Mouse (Mus musculus) embryonic facial prominence, embryonic 11.5 days (tissue): ENCODE measurements at regions not wholly inside any gene's neighbourhood (a gene's known extent, or its start where the extent isn't known, plus 50 kb on each side); places are given as distances from the start of the nearest gene placed in this dataset. TPM values are rescaled to one million over a fixed set of nuclear protein-coding genes. Genes with fewer than 3 reads are reported as not detected.
"Not testable (repeated sequence)": the region's sequence is repeated elsewhere in the genome, so short reads cannot be mapped to it uniquely, and the experiment has no call there.

Source experiments
- ATAC-seq: fragments of 200-750 bp; cut with Nextera tagmentation; replicated peaks from 2 replicates; pipeline ENCODE4 v1.8.0; 2017; ENCODE audit warnings: low read depth; ENCODE audit not compliant: insufficient number of reproducible peaks, low FRiP score, low TSS enrichment
- DNase-seq: peaks from one replicate; pipeline ENCODE4 v3.0.0-alpha.2; 2015; ENCODE audit warnings: low spot score
- H3K27ac ChIP-seq: fragments of 300-500 bp; sonication (generic); replicated peaks from 2 replicates; pipeline ENCODE4 v1.5.1; 2014; ENCODE audit warnings: mild to moderate bottlenecking, low read depth, low read length, control low read depth
- H3K27me3 ChIP-seq: fragments of 300-500 bp; sonication (generic); 2 replicates; pipeline ENCODE4 v1.6.1; 2014; ENCODE audit warnings: mild to moderate bottlenecking, low read length, moderate library complexity, mixed read lengths; ENCODE audit not compliant: control insufficient read depth, insufficient read depth
- H3K36me3 ChIP-seq: fragments of 300-500 bp; sonication (generic); replicated peaks from 2 replicates; pipeline ENCODE4 v1.6.1; 2014; ENCODE audit warnings: low read depth, mild to moderate bottlenecking, low read length, moderate library complexity, mixed read lengths; ENCODE audit not compliant: control insufficient read depth, insufficient read depth
- H3K4me1 ChIP-seq: fragments of 300-500 bp; sonication (generic); 2 replicates; pipeline ENCODE4 v1.6.1; 2014; ENCODE audit warnings: low read length, mixed read lengths; ENCODE audit not compliant: control insufficient read depth, insufficient read depth
- H3K4me2 ChIP-seq: fragments of 300-500 bp; sonication (generic); 2 replicates; pipeline ENCODE4 v1.6.1; 2014; ENCODE audit warnings: low read depth, mild to moderate bottlenecking, control low read depth, low read length, moderate library complexity
- H3K4me3 ChIP-seq: fragments of 300-500 bp; sonication (generic); 2 replicates; pipeline ENCODE4 v1.5.1; 2014; ENCODE audit warnings: low read depth, low read length, control low read depth
- H3K9ac ChIP-seq: fragments of 300-500 bp; sonication (generic); replicated peaks from 2 replicates; pipeline ENCODE4 v1.6.1; 2014; ENCODE audit warnings: mild to moderate bottlenecking, control low read depth, low read length
- H3K9me3 ChIP-seq: fragments of 300-500 bp; sonication (generic); replicated peaks from 2 replicates; pipeline ENCODE4 v1.6.1; 2016; ENCODE audit warnings: mild to moderate bottlenecking, low read length, inconsistent platforms, mixed read lengths; ENCODE audit not compliant: control insufficient read depth
- WGBS: fragments of 180-500 bp; shearing (Covaris S2); extraction: QIAGEN DNeasy Blood & Tissue Kit; methylation state at CpG from one replicate; pipeline ENCODE4 v1.1.7; 2014; 5-methylcytosine and 5-hydroxymethylcytosine counted together
- microRNA-seq: library from miRNA; unstranded; fragments of <30 nt; microRNA quantifications from one replicate; pipeline ENCODE4, GENCODE M21; 2016; ENCODE audit warnings: borderline number of aligned reads

DNA sequence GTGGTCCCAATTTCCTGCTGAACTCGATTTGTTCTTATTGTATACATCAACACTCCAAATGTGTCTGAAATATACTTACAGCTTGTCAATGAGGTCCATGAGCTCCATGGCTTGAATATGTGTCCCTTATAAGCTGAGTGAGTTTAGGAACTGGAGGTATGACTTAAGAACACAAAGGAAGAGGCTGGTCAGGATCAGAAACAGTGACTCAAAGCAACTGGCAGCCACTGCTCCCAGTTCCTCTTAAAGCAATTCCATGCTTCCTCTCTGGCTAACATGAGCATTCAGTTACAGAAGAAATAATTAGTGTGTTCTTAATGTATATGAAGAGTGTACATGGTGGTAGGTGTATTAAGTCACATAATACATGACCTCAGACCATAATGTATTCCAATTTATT, 81.7 kb upstream of the Egfr start:
- no peak for DNase-seq
- Histone ChIP-seq H3K27me3 (no peaks in the 10 kb centered on the region), H3K9ac (no peak overlapping the region), H3K36me3 (no peaks in the 10 kb centered on the region), H3K9me3 (no peaks in the 10 kb centered on the region), H3K4me1 (no peaks in the 10 kb centered on the region), H3K4me3 (no peak overlapping the region), H3K27ac (no peak overlapping the region), H3K4me2 (no peak overlapping the region)
- 79% methylated on average over 1 of the region's 1 CpGs for WGBS
- no peak for ATAC-seq

DNA sequence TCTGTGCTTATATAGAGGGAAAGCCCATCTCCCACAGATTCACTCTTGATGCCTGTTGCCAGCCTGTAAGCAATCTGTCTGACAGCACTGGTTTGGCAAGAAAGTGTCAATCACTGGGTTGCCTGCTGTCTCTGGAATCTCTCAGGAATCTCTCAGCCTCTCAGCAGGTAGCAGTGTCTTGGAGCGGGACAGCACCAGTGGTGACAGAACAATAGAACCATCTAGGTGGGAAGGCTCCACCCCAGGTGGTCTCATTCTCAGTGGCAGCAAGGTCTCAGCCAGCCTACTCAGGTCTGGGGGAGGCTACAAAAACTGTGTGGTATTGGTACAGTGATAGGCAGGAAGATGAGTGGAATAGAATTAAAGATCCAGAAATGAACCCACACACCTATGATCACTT, 76.1 kb upstream of the Egfr start:
- H3K9ac ChIP-seq: not testable (repeated sequence)
- WGBS: 24% methylated on average over 1 of the region's 1 CpGs

DNA sequence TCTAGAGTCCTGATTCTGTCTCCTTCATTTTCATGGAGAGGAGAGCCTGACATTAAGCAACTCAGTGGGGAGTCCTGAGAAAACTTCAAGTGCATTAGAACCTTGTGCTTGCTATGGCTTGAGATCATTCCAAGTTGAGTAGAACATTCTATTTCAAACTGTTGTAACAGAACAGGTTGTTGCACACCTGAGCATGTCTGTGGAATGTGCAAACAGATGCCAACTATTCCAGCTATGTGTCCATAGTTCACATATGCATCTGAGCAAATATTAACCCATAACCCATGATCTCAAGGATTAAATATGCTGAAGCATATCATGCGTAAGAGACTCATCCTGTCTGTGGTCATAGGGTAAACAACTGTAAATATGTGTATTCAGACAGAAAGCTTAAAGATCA, 68.5 kb upstream of the Egfr start:
- no peaks in the 10 kb centered on the region for H3K9me3 ChIP-seq
- no peak overlapping the region for H3K4me2 ChIP-seq
- DNase-seq (no peak), ATAC-seq (no peak)
- no peaks in the 10 kb centered on the region for H3K36me3 ChIP-seq
- H3K4me1 ChIP-seq: no peaks in the 10 kb centered on the region
- H3K27ac ChIP-seq: no peak overlapping the region
- no peak overlapping the region for H3K9ac ChIP-seq
- H3K4me3 ChIP-seq: no peak overlapping the region
- H3K27me3 ChIP-seq: no peaks in the 10 kb centered on the region
- 91% methylated on average over 1 of the region's 1 CpGs for WGBS

More for the DNA sequence above, 76.1 kb upstream of the Egfr start:
- H3K4me2 ChIP-seq, H3K27ac ChIP-seq, H3K9me3 ChIP-seq, H3K27me3 ChIP-seq, ATAC-seq, H3K36me3 ChIP-seq, DNase-seq, H3K4me1 ChIP-seq, H3K4me3 ChIP-seq: not testable (repeated sequence)

DNA sequence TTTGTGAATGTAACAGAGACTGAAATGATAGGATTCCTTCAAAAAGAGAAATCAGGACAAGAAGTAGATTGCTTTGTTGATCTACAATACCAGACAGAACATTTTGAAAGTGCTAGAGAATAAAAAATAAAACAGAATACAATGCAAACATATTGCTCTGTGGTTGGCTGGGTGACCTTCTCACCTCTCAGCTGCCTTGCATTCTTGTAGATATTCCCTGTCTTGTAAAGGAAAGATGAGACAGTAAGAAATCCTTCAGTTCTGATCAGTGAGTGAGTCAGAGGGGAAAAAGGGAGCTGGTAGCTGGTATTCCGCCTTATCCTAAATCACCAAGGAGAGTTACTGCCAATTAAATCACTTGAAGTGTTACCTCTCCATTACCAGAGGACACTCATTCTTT, 56.4 kb upstream of the Egfr start:
- H3K27me3 ChIP-seq: no peaks in the 10 kb centered on the region
- H3K9ac ChIP-seq: no peak overlapping the region
- DNase-seq: no peak
- no peaks in the 10 kb centered on the region for H3K36me3 ChIP-seq
- 67% methylated on average over 1 of the region's 1 CpGs for WGBS
- H3K4me2 ChIP-seq: no peak overlapping the region
- H3K4me3 ChIP-seq: no peak overlapping the region
- no peaks in the 10 kb centered on the region for H3K4me1 ChIP-seq
- no peak overlapping the region for H3K27ac ChIP-seq
- ATAC-seq: no peak
- no peaks in the 10 kb centered on the region for H3K9me3 ChIP-seq

DNA sequence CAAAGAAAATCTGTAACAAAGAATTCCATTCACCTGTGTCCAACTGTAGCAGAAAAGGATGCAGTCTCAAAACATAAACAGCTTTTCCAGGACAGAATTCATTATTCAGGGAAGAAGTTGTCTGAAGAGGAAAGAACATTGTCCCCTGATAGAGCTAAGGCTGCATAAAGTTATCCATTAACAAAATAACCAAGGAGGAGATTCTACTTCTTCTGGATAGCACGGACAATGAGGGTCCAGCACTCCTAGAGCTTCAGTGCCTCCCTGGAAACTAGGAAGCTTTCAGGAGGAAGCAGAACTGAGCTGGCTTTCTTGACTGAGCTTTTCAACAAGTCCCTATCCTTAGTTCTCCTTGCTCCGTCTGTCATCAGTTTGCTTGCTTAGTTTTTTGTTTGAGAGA, 55.2 kb upstream of the Egfr start:
- Histone ChIP-seq H3K36me3 (no peaks in the 10 kb centered on the region), H3K27ac (no peak overlapping the region), H3K27me3 (no peaks in the 10 kb centered on the region), H3K4me1 (no peaks in the 10 kb centered on the region), H3K9ac (no peak overlapping the region), H3K4me3 (no peak overlapping the region), H3K4me2 (no peak overlapping the region), H3K9me3 (no peaks in the 10 kb centered on the region)
- no peak for ATAC-seq
- no peak for DNase-seq
- 69% methylated on average over 2 of the region's 2 CpGs for WGBS

DNA sequence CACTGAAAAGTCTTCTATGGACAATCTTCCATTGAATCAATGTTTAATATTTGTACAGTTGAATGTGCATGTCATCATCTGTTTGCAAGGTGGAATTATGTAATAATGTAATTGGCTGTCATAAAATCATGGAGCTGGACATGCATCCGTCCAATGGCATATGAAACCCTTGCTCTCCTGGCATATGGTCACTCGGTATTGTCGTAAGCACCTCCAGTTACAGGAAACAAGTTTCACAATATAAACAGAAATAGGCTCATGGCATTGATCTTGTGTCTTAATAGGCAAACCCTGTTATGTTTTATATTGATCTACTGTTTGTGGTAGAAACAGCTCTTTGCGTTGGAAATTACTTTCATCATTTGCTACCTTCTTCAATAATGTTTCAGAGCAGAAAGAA, 50.2 kb upstream of the Egfr start:
- no peak overlapping the region for H3K9ac ChIP-seq
- no peaks in the 10 kb centered on the region for H3K9me3 ChIP-seq
- no peak overlapping the region for H3K4me2 ChIP-seq
- ATAC-seq (no peak), DNase-seq (no peak)
- H3K27me3 ChIP-seq: no peaks in the 10 kb centered on the region
- 89% methylated on average over 4 of the region's 4 CpGs for WGBS
- no peaks in the 10 kb centered on the region for H3K36me3 ChIP-seq
- no peak overlapping the region for H3K4me3 ChIP-seq
- H3K4me1 ChIP-seq: no peaks in the 10 kb centered on the region
- no peak overlapping the region for H3K27ac ChIP-seq

Small RNAs in the stretch of these regions (microRNA-seq; reads per million reads assigned to microRNA genes)
- not detected for gene Gm24714
